Mouse (Mus musculus): ENCODE measurements around the gene Nkain4.

GRCm38 (mm10) chr2:180896819-180897625, 57.5 kb downstream of the Nkain4 start:
- TF ChIP-seq CTCF (IDR thresholded peaks at IDR 0.05; ENCODE audit: control insufficient read depth, insufficient read depth, insufficient replicate concordance, low read depth, low read length): no peak
- TF ChIP-seq POLR2A (IDR thresholded peaks at IDR 0.05; ENCODE audit: control insufficient read depth, low read depth, low read length): no peak

All from testis, adult 2 months (tissue).